Mouse (Mus musculus) liver, adult (tissue): ENCODE data around the gene Agap1.

Source experiments
- GATA4 ChIP-seq: IDR thresholded peaks from 2 replicates; pipeline ENCODE4 v1.6.1; 2014; ENCODE audit warnings: mild to moderate bottlenecking, low read length; ENCODE audit not compliant: insufficient replicate concordance

The Agap1 gene

GRCm38 (mm10) chr1:89513616-89514283 lies 59.1 kb downstream of the Agap1 start:
- no peak for TF ChIP-seq GATA4

- no peak for TF ChIP-seq GATA4
Measured at GRCm38 (mm10) chr1:89515808-89516560, 61.4 kb downstream of the Agap1 start.

DNA sequence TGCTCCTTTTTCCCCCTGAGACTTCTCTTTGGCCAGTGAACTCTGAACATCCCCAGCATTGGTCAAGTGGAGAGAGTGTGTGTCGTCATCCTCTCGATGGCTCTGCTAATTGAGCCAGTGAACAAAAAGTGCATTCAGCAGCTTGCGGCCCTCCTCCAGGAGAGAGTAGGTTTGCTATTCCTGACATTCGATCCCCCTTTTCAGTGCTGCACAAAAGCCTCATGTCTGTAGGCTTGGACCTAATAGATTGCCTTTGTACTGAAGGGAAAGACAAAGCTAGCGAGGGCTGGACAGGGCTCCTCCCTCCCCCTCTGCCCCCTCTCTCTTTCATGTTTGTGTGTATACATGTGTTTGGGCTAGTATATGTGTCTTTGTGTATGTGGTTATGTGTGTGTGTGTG lies 63.2 kb downstream of the Agap1 start:
- TF ChIP-seq GATA4 = no peak

GRCm38 (mm10) chr1:89519914-89520643 lies 65.5 kb downstream of the Agap1 start:
- no peak for TF ChIP-seq GATA4

DNA sequence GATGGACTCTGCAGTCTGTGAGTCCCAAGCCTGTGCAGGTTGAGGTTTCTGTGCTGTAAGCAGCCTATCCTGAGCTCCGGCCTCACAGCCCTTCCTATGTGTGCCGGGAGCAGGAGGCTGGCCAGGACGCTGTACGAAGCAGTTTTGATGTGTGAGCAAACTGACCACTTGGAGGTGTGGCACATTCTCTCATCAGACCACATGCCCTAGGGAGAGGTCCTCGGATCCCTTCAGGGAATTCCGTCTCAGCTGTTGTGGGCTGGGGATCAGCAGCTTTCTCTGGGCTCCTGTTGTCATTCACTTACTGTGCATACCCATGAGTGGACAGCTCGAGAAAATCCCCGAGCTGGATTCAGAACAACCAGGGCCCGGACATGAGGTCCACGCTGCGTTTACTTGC lies 66.8 kb downstream of the Agap1 start:
- no peak for TF ChIP-seq GATA4

- TF ChIP-seq GATA4 = no peak
Measured at GRCm38 (mm10) chr1:89521935-89522535, 67.4 kb downstream of the Agap1 start.

GRCm38 (mm10) chr1:89524369-89524768 lies 69.8 kb downstream of the Agap1 start:
- TF ChIP-seq GATA4 = peak; percentile 77; the same call in 1 of the 2 replicates

DNA sequence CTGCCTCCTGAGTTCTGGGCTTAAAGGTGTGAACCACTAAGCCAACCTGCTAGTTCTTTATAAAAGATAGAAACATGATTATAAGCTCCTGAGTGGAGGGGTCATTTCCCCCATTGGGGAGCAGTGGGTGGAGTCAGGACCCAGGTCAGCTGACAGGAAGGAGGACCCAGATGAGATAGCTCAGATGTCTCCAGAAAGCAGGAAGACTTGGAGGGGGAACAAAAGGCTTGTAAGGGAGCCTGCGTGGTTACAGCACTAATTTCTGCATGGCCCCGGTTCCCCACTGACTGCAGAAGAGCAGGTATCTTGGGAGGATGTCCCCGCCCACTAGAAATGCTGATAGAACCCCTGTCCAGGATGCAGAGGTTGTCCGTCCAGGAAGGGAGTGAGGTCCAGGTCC lies 70.4 kb downstream of the Agap1 start:
- no peak for TF ChIP-seq GATA4

GRCm38 (mm10) chr1:89525825-89526224 lies 71.2 kb downstream of the Agap1 start:
- TF ChIP-seq GATA4 = no peak

DNA sequence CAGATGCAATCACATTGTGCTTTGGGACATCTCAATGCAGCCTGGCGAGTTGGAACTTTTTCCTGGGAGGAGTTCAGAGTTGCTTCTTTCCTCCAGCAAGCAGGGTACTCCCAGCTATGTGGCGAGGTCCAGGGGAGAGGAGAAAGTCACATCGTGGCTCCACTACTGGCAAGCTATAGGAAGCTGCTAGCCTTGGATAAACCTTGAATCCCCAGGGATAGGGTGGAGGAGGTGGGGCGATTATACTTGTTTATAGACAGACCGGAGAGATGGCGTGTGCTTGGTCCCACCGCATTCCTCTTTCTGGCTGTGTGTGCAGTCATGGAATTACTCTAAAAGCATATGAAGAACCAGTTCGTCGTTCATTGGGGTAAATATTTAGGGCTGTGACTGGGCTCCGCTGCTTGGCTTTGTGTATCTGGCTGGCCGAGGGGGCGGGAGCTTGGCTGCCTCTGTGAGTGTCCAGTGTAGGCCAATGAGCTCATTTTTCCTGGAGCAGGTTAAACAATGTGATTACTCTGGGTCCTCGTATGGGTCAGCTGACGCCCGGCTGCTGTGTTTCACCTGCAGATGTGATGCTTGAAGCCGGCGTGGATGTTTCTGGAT lies 74.2 kb downstream of the Agap1 start:
- TF ChIP-seq GATA4 = no peak

DNA sequence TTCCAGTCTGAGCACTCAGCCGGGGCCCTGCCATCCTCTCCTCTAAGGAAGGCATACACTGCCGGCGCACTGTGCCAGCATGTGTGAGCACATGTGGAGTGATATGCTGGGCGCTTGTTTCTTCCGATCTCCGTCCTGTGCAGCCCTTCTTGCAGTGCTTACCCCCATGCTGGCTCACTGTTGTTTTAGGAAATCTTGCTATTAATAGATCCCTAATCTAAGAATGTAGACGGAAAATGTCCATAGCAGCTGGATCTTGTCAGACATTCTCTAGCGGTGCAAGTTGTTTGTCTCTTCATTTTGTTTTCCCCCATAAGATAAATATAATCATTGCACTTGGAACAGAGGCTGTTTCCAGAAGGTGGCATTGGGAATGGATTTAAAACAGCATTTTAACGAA lies 79.1 kb downstream of the Agap1 start:
- no peak for TF ChIP-seq GATA4

DNA sequence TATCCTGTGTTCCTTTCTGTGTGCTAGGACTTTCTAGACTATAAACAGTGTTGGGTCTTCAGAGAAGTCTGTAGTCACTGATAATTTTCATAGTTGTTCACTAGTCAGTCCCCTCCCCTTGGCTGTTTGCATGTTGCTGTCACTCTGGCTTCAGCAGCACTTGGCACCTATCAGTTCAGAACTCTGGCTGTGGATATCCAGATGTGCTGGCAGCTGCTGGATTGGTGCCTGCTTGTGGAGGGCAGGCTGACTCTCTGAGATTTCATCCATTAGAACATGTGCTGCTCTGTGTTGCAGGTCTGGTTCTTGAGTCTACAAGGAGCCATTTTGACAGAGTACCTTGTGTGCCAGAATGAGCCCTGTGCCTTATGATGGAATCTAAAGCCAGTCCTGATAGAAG lies 80.6 kb downstream of the Agap1 start:
- no peak for TF ChIP-seq GATA4

GRCm38 (mm10) chr1:89538163-89538946 lies 83.7 kb downstream of the Agap1 start:
- no peak for TF ChIP-seq GATA4

DNA sequence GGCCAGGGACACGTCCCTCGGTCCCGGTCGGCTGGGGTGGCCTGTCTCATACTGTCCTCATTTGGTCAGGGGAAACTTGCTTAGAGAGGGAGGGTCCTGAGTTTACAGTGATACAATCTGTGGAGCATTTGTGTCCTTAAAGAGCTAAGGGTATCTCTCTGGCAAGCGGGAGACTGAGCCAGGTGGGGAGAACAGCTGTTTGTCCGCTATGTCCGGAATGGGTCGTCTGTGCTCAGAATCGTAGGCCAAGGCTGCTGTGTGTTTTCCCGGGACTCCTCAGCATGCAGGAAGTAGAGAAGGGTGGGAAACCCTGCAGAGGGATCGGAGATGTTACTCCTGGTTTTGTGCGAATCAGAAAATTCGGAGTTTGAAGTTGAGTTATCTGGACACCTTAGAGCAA lies 84.5 kb downstream of the Agap1 start:
- TF ChIP-seq GATA4 = no peak
